Mouse (Mus musculus) midbrain, embryonic 10.5 days (tissue): ENCODE data around the gene Galntl6. TPM values are rescaled to one million over a fixed set of nuclear protein-coding genes. Genes with fewer than 3 reads are reported as not detected.

Experiments used
- DNase-seq: peaks from one replicate; pipeline ENCODE4 v3.0.0-alpha.2; 2017; ENCODE audit warnings: low spot score
- H3K27ac ChIP-seq: fragments of 300-500 bp; sonication (generic); replicated peaks from 2 replicates; pipeline ENCODE4 v1.5.1; 2016; ENCODE audit warnings: mild to moderate bottlenecking
- H3K27me3 ChIP-seq: fragments of 300-500 bp; sonication (generic); 2 replicates; pipeline ENCODE4 v1.6.1; 2016; ENCODE audit warnings: low read depth, mild to moderate bottlenecking; ENCODE audit not compliant: poor library complexity, severe bottlenecking
- H3K36me3 ChIP-seq: fragments of 300-500 bp; sonication (generic); 2 replicates; pipeline ENCODE4 v1.6.1; 2016; ENCODE audit warnings: mild to moderate bottlenecking, moderate library complexity
- H3K4me1 ChIP-seq: fragments of 300-500 bp; sonication (generic); 2 replicates; pipeline ENCODE4 v1.6.1; 2016
- H3K4me3 ChIP-seq: fragments of 300-500 bp; sonication (generic); 2 replicates; pipeline ENCODE4 v1.5.1; 2016; ENCODE audit warnings: mild to moderate bottlenecking, moderate library complexity
- H3K9me3 ChIP-seq: fragments of 300-500 bp; sonication (generic); replicated peaks from 2 replicates; pipeline ENCODE4 v1.6.1; 2016; ENCODE audit warnings: mild to moderate bottlenecking
- WGBS: fragments of 180-500 bp; shearing (Covaris S2); methylation state at CpG from one replicate; pipeline ENCODE4 v1.1.7; 2016; 5-methylcytosine and 5-hydroxymethylcytosine counted together
- polyA plus RNA-seq: library from polyadenylated mRNA; unstranded; fragments of >200 nt; fragmentation: Nextera tagmentation; extraction: Ambion mirVana; gene quantifications from 2 replicates; pipeline ENCODE4 v1.2.1, GENCODE M21; 2016

Galntl6 gene
- polyA plus RNA-seq, 1 experiment from 2014 or later, result 0.37 TPM

DNA sequence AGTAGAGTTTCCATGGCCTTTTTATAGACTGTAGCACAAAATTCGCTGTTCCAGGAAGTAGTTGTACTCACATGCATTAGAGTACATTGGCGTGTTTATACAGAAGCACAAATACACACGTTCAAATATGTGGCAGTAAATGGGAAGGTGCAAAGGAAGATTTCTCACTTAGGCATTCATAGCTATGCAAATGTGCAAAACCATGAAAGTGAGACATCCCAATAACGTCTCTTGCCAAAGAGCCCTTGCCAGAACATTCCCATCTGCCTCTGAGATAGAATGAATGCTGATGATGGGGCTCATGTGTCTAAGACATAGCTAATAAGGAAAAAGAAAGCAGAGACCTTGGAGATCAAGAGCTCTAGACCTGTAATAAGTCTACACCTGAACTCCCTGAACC, 1071.0 kb downstream of the Galntl6 start:
- WGBS, result 86% methylated on average over 4 of the region's 4 CpGs
- H3K4me3 ChIP-seq, result no peak overlapping the region
- H3K27me3 ChIP-seq, result 0 out of 2 replicates have a peak, but pooled peaks cover 4% of the 10 kb centered on the region
- no peak for DNase-seq
- peaks cover 19% of the 10 kb centered on the region for H3K4me1 ChIP-seq
- no peaks in the 10 kb centered on the region for H3K36me3 ChIP-seq
- H3K9me3 ChIP-seq, result no peaks in the 10 kb centered on the region
- H3K27ac ChIP-seq, result no peak overlapping the region

DNA sequence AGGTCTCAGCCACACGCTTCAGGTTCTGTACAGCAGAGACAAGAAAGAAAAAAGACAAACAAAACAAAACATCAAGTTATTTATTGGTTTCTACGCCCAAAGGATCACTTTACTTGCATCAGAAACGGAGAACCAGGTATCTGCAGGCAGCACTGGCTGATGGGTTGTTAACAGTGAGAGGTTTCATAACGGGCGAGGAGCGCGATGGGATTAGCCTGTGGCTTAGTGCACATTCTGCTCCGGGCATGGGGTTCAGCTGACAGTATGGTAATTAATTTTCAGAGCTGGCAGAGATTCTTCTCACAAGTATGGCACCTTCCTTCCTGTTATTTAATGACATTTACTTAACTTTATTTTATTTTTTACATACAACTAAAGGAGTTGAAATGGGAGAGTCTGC, 1075.1 kb downstream of the Galntl6 start:
- Histone ChIP-seq H3K27ac (no peak overlapping the region; the same call in 1 of the 2 replicates), H3K27me3 (0 out of 2 replicates have a peak, but pooled peaks cover 4% of the 10 kb centered on the region), H3K9me3 (no peaks in the 10 kb centered on the region), H3K4me1 (peaks cover 19% of the 10 kb centered on the region), H3K36me3 (no peaks in the 10 kb centered on the region), H3K4me3 (no peak overlapping the region)
- WGBS, result 59% methylated on average over 8 of the region's 8 CpGs
- no peak for DNase-seq

DNA sequence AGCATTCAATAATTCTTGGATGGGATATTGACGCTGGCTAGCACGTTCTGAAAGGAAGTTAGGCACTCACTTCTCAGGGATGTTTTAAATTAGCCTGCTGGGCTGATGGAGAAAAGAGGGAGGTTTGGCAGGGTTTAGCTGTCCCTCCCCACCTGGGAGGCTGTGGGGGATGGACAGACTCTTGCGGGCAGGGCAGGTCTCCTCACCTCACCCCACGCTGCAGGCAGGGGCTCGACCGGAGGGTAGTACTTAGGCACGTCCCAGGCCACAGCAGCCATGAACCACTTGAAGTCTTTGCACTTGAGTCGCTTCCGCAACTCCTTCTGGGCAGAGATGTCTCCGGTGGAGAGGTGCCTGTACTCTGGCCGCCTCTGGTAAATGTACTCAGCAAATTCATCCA, 1075.5 kb downstream of the Galntl6 start:
- WGBS, result 61% methylated on average over 11 of the region's 11 CpGs

DNA sequence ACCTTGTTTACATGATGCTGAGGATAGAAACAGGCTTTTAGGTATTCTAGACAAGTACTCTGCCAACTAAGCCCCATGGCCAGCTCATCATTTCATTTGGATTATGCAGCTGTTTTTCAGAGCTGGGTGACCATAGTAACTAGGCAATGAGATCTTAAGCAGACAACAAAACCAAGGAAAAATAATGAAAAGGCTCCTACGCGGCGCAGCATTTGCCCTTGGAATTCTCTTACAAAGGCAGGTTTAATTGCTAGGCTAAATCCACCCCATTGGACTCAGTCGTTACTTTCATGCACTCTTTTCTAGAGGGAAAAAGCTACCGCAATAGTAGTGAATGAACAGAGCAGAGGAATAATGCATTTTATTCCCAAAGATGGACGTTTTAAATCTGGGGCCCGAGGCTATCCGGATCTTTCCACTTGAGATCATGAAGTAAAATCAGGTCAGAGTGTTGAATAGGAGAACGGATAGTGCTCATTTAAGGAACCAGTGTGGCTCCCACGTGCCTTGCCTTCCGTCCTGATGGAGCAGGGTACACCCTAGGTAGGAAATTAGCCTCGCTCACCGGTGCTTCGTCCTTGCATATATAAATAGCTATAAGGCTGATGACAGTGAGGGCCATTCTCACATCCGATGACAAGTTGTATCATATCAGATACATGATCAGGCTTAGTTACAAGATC, 1076.1 kb downstream of the Galntl6 start:
- Histone ChIP-seq H3K27ac (no peak overlapping the region), H3K4me1 (peaks cover 19% of the 10 kb centered on the region), H3K9me3 (no peaks in the 10 kb centered on the region), H3K36me3 (no peaks in the 10 kb centered on the region), H3K27me3 (0 out of 2 replicates have a peak, but pooled peaks cover 4% of the 10 kb centered on the region), H3K4me3 (no peak overlapping the region)
- peak; percentile 13 for DNase-seq
- WGBS, result 69% methylated on average over 15 of the region's 15 CpGs

More for the DNA sequence above, 1075.5 kb downstream of the Galntl6 start:
- DNase-seq, result no peak
- Histone ChIP-seq H3K27ac (peak overlapping the region; percentile 49; the same call in 1 of the 2 replicates), H3K9me3 (no peaks in the 10 kb centered on the region), H3K36me3 (no peaks in the 10 kb centered on the region), H3K27me3 (0 out of 2 replicates have a peak, but pooled peaks cover 4% of the 10 kb centered on the region), H3K4me3 (no peak overlapping the region), H3K4me1 (peaks cover 19% of the 10 kb centered on the region)

DNA sequence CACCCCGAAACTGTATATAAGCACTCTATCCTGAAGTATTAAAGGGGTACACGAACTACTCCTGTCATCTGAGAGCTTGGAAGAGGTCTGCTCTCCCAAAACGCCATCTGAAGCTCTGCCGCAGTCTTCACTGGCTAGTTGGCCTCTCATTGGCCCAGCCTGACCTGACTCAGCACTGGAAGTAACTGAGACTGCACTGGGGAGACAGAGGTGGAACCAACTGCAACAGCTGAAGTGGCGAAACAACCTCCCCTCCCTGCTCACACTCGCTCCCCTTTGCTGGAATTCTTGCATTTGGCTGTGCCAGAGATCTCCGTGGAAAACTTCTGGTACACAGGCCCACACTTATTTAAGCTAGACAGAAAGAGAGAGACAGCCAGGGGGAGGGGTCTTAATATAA, 1089.3 kb downstream of the Galntl6 start:
- no peaks in the 10 kb centered on the region for H3K36me3 ChIP-seq
- no peak for DNase-seq
- WGBS, result 73% methylated on average over 7 of the region's 7 CpGs
- H3K4me3 ChIP-seq, result no peak overlapping the region
- H3K27ac ChIP-seq, result no peak overlapping the region
- H3K4me1 ChIP-seq, result no peaks in the 10 kb centered on the region
- H3K27me3 ChIP-seq, result no peaks in the 10 kb centered on the region
- no peaks in the 10 kb centered on the region for H3K9me3 ChIP-seq

DNA sequence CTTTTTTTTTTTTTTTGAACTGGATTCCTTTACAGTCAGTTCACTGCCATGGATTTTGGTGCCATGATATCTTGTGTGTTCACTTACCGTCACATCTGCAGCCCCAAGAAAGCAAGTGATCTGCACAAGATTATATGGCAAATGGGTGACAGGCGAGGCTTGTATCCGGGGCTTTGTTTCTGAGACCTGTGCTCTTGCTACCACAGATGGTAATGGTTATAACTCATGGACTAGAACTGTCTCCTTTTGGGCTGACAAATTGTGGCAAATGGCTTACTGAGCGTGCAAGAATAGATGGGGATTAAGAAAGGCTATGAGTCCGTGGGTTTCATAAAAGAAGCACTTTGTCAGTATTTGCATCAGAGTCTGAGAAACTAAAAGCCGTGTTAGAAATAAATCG, 1096.4 kb downstream of the Galntl6 start:
- 68% methylated on average over 7 of the region's 7 CpGs for WGBS
- Histone ChIP-seq H3K4me1 (peaks cover 15% of the 10 kb centered on the region), H3K27me3 (no peaks in the 10 kb centered on the region), H3K4me3 (no peak overlapping the region), H3K27ac (no peak overlapping the region), H3K9me3 (no peaks in the 10 kb centered on the region), H3K36me3 (no peaks in the 10 kb centered on the region)
- no peak for DNase-seq

DNA sequence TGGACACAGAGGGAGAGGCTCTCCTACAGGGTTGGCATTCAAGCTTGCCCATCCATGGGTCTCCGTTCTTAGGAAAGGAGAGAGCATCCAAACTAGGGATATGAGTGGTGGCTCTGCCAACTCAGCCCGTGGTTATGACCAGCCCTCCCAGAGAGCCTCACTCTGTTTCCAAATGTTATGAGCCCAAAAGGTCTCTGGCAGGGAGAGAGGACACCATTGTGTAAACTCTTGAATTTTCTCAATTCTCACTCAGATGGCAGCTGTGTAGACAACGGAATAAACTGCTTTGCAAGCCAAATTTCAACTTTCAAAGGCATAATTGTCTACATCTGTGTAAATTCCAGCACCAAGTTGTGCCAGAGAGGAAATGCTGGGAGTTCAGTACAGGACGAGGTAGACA, 1105.4 kb downstream of the Galntl6 start:
- H3K4me1 ChIP-seq, result 0 out of 2 replicates have a peak, but pooled peaks cover 8% of the 10 kb centered on the region
- H3K36me3 ChIP-seq, result no peaks in the 10 kb centered on the region
- no peak overlapping the region for H3K27ac ChIP-seq
- DNase-seq, result no peak
- H3K4me3 ChIP-seq, result no peak overlapping the region
- H3K9me3 ChIP-seq, result no peaks in the 10 kb centered on the region
- 78% methylated on average over 4 of the region's 4 CpGs for WGBS
- peaks cover 3% of the 10 kb centered on the region; the same call in 1 of the 2 replicates for H3K27me3 ChIP-seq

DNA sequence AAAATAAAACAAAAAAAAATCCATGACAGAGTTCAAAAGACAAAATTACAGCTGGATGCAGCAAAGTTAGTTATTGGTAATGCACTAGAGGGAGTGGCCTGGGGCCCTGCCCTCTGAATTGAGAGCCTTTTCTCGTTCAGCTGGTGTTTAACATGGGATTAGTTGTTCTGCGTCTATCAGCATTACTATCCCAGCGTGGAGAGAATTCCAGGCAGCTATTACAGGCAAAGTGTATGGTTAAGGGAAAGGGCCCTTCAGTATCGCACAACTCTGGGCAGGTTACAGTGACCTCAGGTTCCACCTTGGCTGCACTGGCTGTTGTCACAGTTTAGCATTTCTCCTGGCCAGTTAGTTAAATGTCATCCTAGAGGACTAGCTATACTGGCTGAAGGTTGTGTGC, 1107.3 kb downstream of the Galntl6 start:
- Histone ChIP-seq H3K4me3 (no peak overlapping the region), H3K36me3 (no peaks in the 10 kb centered on the region), H3K4me1 (peaks cover 11% of the 10 kb centered on the region), H3K27me3 (peaks cover 3% of the 10 kb centered on the region; the same call in 1 of the 2 replicates), H3K27ac (no peak overlapping the region), H3K9me3 (no peaks in the 10 kb centered on the region)
- DNase-seq, result no peak
- WGBS, result 65% methylated on average over 4 of the region's 4 CpGs

DNA sequence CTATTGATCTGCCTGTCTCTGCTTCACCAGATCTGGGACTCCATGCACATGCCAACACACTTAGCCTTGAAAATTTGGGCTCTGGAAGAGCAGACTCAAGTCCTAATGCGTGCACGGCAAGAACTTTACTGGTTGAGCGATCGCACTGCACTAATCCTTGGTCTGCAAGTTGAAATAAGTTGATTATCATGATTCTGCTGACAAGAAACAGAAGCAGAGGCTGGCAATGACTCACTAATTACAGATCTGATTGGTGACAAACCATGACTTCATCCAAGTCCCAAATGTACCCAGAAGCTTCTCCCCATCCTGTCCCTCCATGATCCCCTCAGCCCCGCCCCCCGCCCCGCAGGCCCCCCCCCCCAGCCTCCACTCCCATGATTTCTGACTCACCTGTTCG, 1108.6 kb downstream of the Galntl6 start:
- no peak overlapping the region for H3K4me3 ChIP-seq
- no peaks in the 10 kb centered on the region for H3K9me3 ChIP-seq
- H3K27me3 ChIP-seq, result peaks cover 4% of the 10 kb centered on the region
- DNase-seq, result no peak
- 83% methylated on average over 8 of the region's 8 CpGs for WGBS
- no peaks in the 10 kb centered on the region for H3K36me3 ChIP-seq
- H3K4me1 ChIP-seq, result peaks cover 18% of the 10 kb centered on the region
- no peak overlapping the region for H3K27ac ChIP-seq

DNA sequence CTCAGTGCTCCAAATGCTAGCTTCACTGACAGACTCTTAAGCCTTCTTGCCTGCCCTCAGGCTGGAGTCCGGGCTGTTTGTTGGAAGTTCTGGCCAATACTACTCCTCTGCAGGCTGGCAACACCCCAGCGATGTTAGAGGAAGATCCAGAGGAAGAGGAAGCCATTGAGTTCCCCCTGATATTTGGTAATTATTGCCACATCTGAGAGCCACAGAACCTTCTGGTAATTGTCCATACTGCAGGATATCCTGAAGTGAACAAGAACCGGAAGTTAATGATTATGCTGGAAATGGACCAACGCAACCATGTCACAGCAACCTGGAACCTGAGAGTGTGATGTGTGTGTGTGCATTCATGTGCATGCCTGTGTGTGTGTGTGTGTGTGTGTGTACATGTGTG, 1111.2 kb downstream of the Galntl6 start:
- Histone ChIP-seq H3K9me3 (no peaks in the 10 kb centered on the region), H3K36me3 (no peaks in the 10 kb centered on the region), H3K27me3 (peaks cover 25% of the 10 kb centered on the region), H3K27ac (no peak overlapping the region), H3K4me3 (no peak overlapping the region), H3K4me1 (peaks cover 14% of the 10 kb centered on the region)
- DNase-seq, result no peak
- WGBS, result 81% methylated on average over 4 of the region's 4 CpGs

DNA sequence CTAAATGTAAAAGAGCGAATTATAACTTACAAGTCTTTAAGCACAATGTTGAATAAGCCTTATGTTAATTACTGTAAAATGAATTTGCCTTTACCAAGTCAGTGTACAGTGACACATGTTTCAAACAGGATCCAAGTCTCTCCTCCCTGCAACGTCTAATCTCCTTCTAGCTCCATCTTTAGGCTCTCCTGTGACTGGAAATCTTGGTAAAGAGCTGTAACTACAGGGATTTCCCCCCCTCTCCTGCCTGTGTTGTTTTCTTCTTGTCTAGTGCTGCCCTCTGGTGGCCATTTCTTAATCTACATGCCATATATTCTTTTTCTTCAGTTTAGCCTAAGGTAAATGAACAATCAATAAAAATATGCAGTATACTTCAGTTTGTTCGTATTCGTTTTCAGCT, 1112.1 kb downstream of the Galntl6 start:
- peak overlapping the region; percentile 47 for H3K4me3 ChIP-seq
- H3K27me3 ChIP-seq, result peaks cover 29% of the 10 kb centered on the region
- peak overlapping the region; percentile 81; the same call in 1 of the 2 replicates for H3K27ac ChIP-seq
- H3K4me1 ChIP-seq, result peaks cover 16% of the 10 kb centered on the region
- DNase-seq, result peak; percentile 53
- no peaks in the 10 kb centered on the region for H3K36me3 ChIP-seq
- 24% methylated on average over 4 of the region's 4 CpGs for WGBS
- no peaks in the 10 kb centered on the region for H3K9me3 ChIP-seq

DNA sequence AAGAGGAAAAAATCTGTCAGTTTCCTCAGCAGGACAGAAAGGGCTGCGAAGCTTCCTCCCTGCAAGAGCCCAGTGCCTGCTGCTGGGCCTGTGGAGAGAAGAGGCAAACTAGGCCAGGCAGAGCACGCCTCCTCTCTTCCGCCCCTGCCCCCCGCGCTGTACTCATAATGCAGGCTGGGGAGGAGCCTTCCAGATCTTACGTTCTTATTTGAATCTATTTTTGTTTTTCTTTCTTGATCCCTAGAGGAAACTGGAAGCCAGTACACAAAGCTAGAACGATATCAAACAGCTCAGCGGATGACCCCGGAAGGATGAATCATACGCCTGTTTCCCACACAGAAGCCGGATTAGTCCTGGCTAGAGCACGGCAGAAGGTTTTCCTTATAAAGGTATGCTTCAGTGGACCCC, 1112.6 kb downstream of the Galntl6 start:
- H3K27me3 ChIP-seq, result peaks cover 31% of the 10 kb centered on the region
- DNase-seq, result peak; percentile 69
- peak overlapping the region; percentile 81 for H3K27ac ChIP-seq
- no peaks in the 10 kb centered on the region for H3K36me3 ChIP-seq
- peaks cover 18% of the 10 kb centered on the region for H3K4me1 ChIP-seq
- H3K9me3 ChIP-seq, result no peaks in the 10 kb centered on the region
- WGBS, result 3% methylated on average over 12 of the region's 12 CpGs
- H3K4me3 ChIP-seq, result peak overlapping the region; percentile 47

DNA sequence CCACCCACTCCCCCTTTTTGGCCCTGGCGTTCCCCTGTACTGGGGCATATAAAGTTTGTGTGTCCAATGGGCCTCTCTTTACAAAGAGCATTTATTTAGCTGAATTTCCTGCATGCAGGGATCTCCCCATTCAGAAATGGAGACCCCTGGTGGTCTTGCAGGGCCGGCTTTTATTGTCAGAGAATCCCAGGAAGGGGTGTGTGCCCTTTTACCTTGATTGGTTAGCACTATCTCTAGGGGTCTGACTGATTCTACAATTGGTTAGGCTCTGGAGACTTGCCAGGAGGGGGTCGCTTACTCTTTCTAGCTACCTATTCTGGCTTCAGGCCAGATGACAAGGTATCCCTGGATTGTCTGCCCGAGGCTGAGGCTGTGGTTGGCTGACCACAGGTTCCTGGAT, 1119.0 kb downstream of the Galntl6 start:
- DNase-seq, result no peak
- Histone ChIP-seq H3K4me3 (no peak overlapping the region), H3K9me3 (no peaks in the 10 kb centered on the region), H3K27ac (no peak overlapping the region), H3K4me1 (peaks cover 13% of the 10 kb centered on the region), H3K36me3 (no peaks in the 10 kb centered on the region), H3K27me3 (peaks cover 31% of the 10 kb centered on the region)
- 29% methylated on average over 4 of the region's 4 CpGs for WGBS
